ENCODE assay signal across 24 mouse cellular contexts in the genomic region with DNA sequence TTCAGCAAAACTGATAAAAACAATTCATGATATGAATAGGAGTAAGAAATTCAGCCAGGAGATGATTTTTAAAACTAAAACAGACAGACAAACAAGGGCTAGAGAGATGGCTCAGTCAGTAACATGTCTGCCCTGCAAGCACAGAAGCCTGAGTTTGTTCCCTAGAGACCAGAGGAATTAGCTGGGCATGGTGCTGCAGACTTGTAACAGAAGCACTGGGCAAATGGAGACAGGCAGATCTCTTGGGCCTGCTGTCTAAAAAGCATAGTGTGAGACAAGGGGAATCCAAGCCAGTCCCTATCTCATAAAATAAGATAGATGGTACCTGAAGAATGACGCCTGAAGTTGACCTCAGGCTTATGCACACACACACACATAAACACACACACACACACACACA.
"Had no signal": no experiment of that assay in that cellular context is flagged by ENCODE, and none has a peak within 500 bp of the region (broad histone marks: within the 10 kb centered on the region; RNA-seq: fewer than 3 reads in every experiment).

No protein-coding gene starts in this region.

- H3K27me3 ChIP-seq: heart, embryonic 13.5 days; heart, embryonic 15.5 days; hindbrain, embryonic 13.5 days; hindbrain, embryonic 15.5 days; limb, embryonic 12.5 days; liver, embryonic 13.5 days had no signal

- H3K4me3 ChIP-seq: gastrocnemius, adult 2 months; heart, adult 2 months; heart, embryonic 13.5 days; heart, embryonic 15.5 days; hindbrain, embryonic 13.5 days; hindbrain, embryonic 15.5 days; layer of hippocampus, adult 2 months; left cerebral cortex, adult 2 months; limb, embryonic 12.5 days; liver, embryonic 13.5 days had no signal

- DNase-seq: gastrocnemius, adult 2 months; gastrocnemius, postnatal 10 days; gastrocnemius, postnatal 25 days; heart, adult 2 months; heart, postnatal 14 days; heart, postnatal 4 days; kidney, adult 18-20 months; kidney, adult 8-10 months; kidney, postnatal 10 days; kidney, postnatal 25 days; kidney, postnatal 4 days; liver; liver, embryonic 13.5 days had no signal

- H3K36me3 ChIP-seq: hindbrain, embryonic 13.5 days; hindbrain, embryonic 15.5 days; limb, embryonic 12.5 days; liver, embryonic 13.5 days had no signal

- H3K9ac ChIP-seq: heart, embryonic 13.5 days; heart, embryonic 15.5 days; hindbrain, embryonic 13.5 days; hindbrain, embryonic 15.5 days; limb, embryonic 12.5 days; liver, embryonic 13.5 days had no signal

- H3K27ac ChIP-seq: gastrocnemius, adult 2 months; heart, adult 2 months; heart, embryonic 13.5 days; heart, embryonic 15.5 days; hindbrain, embryonic 13.5 days; hindbrain, embryonic 15.5 days; layer of hippocampus, adult 2 months; left cerebral cortex, adult 2 months; limb, embryonic 12.5 days; liver, embryonic 13.5 days had no signal

- H3K9me3 ChIP-seq: heart, embryonic 13.5 days; heart, embryonic 15.5 days; hindbrain, embryonic 13.5 days; hindbrain, embryonic 15.5 days; limb, embryonic 12.5 days; liver, embryonic 13.5 days had no signal

- H3K4me1 ChIP-seq: heart, embryonic 13.5 days; heart, embryonic 15.5 days; hindbrain, embryonic 13.5 days; hindbrain, embryonic 15.5 days; liver, embryonic 13.5 days had no signal

- H3K4me2 ChIP-seq: heart, embryonic 11.5 days; heart, embryonic 13.5 days; heart, embryonic 15.5 days; hindbrain, embryonic 13.5 days; hindbrain, embryonic 15.5 days; limb, embryonic 12.5 days; liver, embryonic 11.5 days; liver, embryonic 13.5 days had no signal

- ATAC-seq: inflammation-experienced regulatory T-cells, adult 6 months; intestine, embryonic 16.5 days had no signal
